Mouse (Mus musculus) embryonic facial prominence, embryonic 13.5 days (tissue): ENCODE measurements around the gene Fastkd3. TPM values are rescaled to one million over a fixed set of nuclear protein-coding genes. Genes with fewer than 3 reads are reported as not detected.

ENCODE experiments used
- ATAC-seq: fragments of 200-750 bp; cut with Nextera tagmentation; 2 replicates; pipeline ENCODE4 v1.8.0; 2017; ENCODE audit warnings: low read depth; ENCODE audit not compliant: insufficient number of reproducible peaks, insufficient read depth, low FRiP score, low TSS enrichment
- H3K27ac ChIP-seq: fragments of 300-500 bp; sonication (generic); 2 replicates; pipeline ENCODE4 v1.5.1; 2015; ENCODE audit warnings: moderate library complexity, mild to moderate bottlenecking, inconsistent platforms
- H3K27me3 ChIP-seq: fragments of 300-500 bp; sonication (generic); 2 replicates; pipeline ENCODE4 v1.6.1; 2015; ENCODE audit warnings: mild to moderate bottlenecking, inconsistent platforms
- H3K36me3 ChIP-seq: fragments of 300-500 bp; sonication (generic); 2 replicates; pipeline ENCODE4 v1.6.1; 2015; ENCODE audit warnings: mild to moderate bottlenecking, inconsistent platforms
- H3K4me1 ChIP-seq: fragments of 300-500 bp; sonication (generic); 2 replicates; pipeline ENCODE4 v1.6.1; 2015; ENCODE audit warnings: inconsistent platforms
- H3K4me2 ChIP-seq: fragments of 300-500 bp; sonication (generic); 2 replicates; pipeline ENCODE4 v1.6.1; 2015; ENCODE audit warnings: moderate library complexity, mild to moderate bottlenecking, inconsistent platforms
- H3K4me3 ChIP-seq: fragments of 300-500 bp; sonication (generic); 2 replicates; pipeline ENCODE4 v1.5.1; 2015; ENCODE audit warnings: mild to moderate bottlenecking, inconsistent platforms
- H3K9ac ChIP-seq: fragments of 300-500 bp; sonication (generic); 2 replicates; pipeline ENCODE4 v1.6.1; 2015; ENCODE audit warnings: mild to moderate bottlenecking, inconsistent platforms
- H3K9me3 ChIP-seq: fragments of 300-500 bp; sonication (generic); 2 replicates; pipeline ENCODE4 v1.6.1; 2016; ENCODE audit warnings: inconsistent platforms
- WGBS: fragments of 180-500 bp; shearing (Covaris S2); methylation state at CpG from one replicate; pipeline ENCODE4 v1.1.7; 2015; ENCODE audit warnings: mixed read lengths; 5-methylcytosine and 5-hydroxymethylcytosine counted together
- polyA plus RNA-seq: library from polyadenylated mRNA; unstranded; fragments of >200 nt; fragmentation: Nextera tagmentation; extraction: Ambion mirVana; gene quantifications from 2 replicates; pipeline ENCODE4 v1.2.1, GENCODE M21; 2015

The Fastkd3 gene
- polyA plus RNA-seq, 1 experiment from 2014 or later, result 37.3 TPM

DNA sequence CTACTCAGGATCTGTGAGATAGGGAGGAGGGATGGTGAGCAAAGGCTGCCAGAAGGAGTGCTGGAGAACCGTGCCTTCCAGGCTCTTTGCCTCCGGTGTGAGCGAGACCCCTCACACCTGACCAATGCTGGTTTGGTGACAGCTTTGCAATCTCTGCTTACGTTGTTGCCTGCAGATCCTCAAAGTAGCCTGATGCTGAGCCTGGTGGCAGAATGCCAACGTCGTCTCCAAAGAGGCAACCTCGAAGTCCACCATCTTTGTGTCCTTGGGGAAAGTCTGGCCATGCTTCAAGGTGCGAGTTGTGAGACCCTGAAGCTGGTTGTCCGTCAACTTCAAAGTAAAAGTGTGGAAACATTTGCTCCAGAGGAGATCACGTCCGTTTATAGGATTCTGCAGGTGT is 1.9 kb downstream of the Fastkd3 start:
- Histone ChIP-seq H3K4me1 (peaks cover 15% of the 10 kb centered on the region), H3K27ac (no peak overlapping the region), H3K9me3 (no peaks in the 10 kb centered on the region), H3K27me3 (no peaks in the 10 kb centered on the region), H3K36me3 (peaks cover 52% of the 10 kb centered on the region), H3K4me3 (no peak overlapping the region), H3K9ac (no peak overlapping the region), H3K4me2 (no peak overlapping the region)
- no peak for ATAC-seq
- 93% methylated on average over 11 of the region's 11 CpGs for WGBS

DNA sequence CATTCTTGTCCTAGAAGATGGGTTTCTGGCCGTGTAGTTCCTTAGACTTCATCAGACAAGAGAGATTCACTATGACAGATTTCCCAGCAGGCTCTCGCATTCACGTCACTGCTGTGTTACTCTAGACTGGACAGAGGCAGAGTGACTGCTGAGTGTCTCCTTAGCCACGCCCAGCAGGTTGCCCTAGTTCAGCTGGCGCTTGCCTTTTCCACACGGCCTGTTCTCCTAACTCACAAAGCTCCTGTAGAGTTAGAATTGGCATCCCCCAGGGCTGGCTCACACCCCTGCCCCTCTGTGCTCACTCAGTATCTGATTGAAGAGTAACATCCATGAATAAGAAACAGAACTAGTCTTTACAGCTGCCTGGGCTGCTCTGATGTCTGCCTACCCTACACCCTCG is 3.4 kb downstream of the Fastkd3 start:
- H3K9ac ChIP-seq, result no peak overlapping the region
- no peak overlapping the region for H3K4me3 ChIP-seq
- no peak for ATAC-seq
- no peaks in the 10 kb centered on the region for H3K27me3 ChIP-seq
- peaks cover 14% of the 10 kb centered on the region for H3K4me1 ChIP-seq
- H3K27ac ChIP-seq, result no peak overlapping the region
- 88% methylated on average over 7 of the region's 7 CpGs for WGBS
- H3K36me3 ChIP-seq, result peaks cover 66% of the 10 kb centered on the region
- H3K9me3 ChIP-seq, result no peaks in the 10 kb centered on the region
- H3K4me2 ChIP-seq, result no peak overlapping the region

DNA sequence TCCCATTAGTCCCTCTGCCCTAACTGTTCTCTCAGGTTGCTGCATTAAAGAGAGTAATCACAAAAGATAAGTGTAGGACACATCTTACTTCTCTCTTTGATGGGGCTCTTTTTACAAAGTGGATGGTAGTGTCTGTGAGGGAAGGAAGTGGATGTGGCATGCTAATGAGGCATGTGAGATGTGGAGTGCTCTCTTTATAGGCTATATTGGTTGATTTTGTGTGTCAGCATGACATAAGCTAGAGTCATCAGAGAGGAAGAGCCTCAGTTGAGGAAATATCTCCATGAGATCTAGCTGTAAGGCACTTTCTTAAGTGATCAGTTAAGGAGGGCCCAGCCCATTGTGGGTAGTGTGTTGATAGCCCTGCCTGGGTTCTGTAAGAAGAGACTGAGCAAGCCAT is 6.3 kb downstream of the Fastkd3 start:
- H3K27ac ChIP-seq, result no peak overlapping the region
- ATAC-seq, result no peak
- no peaks in the 10 kb centered on the region for H3K27me3 ChIP-seq
- H3K9me3 ChIP-seq, result no peaks in the 10 kb centered on the region
- H3K9ac ChIP-seq, result no peak overlapping the region
- H3K36me3 ChIP-seq, result peaks cover 94% of the 10 kb centered on the region
- no peak overlapping the region for H3K4me2 ChIP-seq
- H3K4me3 ChIP-seq, result no peak overlapping the region
- H3K4me1 ChIP-seq, result peaks cover 5% of the 10 kb centered on the region

DNA sequence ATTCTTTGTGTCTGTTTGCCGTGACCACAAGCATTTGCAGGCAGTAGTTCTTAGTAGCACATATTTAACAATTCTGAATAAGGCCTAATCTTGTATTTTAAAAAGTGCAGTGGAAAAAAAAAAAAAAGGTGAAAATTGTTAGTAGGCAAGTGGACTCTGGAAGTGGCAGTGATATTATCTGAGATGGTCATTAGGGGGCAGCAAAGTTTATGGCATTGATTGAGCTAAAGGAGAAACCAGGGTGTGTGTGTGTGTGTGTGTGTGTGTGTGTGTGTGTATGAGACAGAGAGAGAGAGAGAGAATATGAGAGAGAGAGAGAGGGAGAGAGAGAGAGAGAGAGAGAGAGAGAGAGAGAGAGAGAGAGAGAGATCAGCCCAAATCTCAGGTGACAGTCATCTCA is 11.8 kb downstream of the Fastkd3 start:
- no peak overlapping the region for H3K4me3 ChIP-seq
- H3K4me1 ChIP-seq, result no peaks in the 10 kb centered on the region
- peaks cover 44% of the 10 kb centered on the region for H3K36me3 ChIP-seq
- no peak overlapping the region for H3K4me2 ChIP-seq
- H3K9me3 ChIP-seq, result no peaks in the 10 kb centered on the region
- WGBS, result 74% methylated on average over 1 of the region's 1 CpGs
- H3K27ac ChIP-seq, result no peak overlapping the region
- no peak overlapping the region for H3K9ac ChIP-seq
- no peak for ATAC-seq
- H3K27me3 ChIP-seq, result peaks cover 9% of the 10 kb centered on the region; the same call in 1 of the 2 replicates

DNA sequence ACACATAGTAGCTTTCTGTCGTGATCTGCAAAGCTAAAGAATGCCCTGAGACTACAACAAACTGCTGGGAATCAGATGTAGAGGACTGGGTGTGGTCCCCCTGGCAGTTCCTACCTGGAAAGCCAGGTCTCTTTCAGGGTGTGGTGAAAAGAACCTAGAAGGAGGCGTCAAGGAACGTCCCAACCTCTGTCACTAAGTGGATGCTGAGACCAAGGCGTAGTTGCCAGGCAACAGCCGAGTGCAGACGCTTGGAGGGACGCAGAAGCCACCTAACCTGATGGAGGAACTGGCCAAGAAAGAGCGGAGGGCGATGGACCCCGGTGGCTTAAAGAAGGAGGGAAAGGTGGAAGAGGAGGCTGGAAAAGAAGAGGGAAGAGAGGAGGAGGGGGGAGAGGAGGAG is 15.2 kb downstream of the Fastkd3 start, which contains the start of gene 1700001L19Rik:
TSS of gene 1700001L19Rik (plus strand) at position 223 of the 400 bp plus-strand sequence.
- H3K9ac ChIP-seq, result 0 out of 2 replicates have a peak within 1 kb of the TSS, but pooled peaks have one; percentile 21
- H3K27ac ChIP-seq, result no peak within 1 kb of the TSS
- no peak for ATAC-seq
- peak within 1 kb of the TSS; percentile 18 for H3K4me3 ChIP-seq
- WGBS, result 10% methylated on average over 10 of the region's 10 CpGs
- H3K4me1 ChIP-seq, result peaks cover 6% of the 10 kb centered on the region
- no peaks in the 10 kb centered on the region for H3K9me3 ChIP-seq
- H3K36me3 ChIP-seq, result peaks cover 10% of the 10 kb centered on the region
- H3K27me3 ChIP-seq, result peaks cover 9% of the 10 kb centered on the region; the same call in 1 of the 2 replicates
- H3K4me2 ChIP-seq, result peak within 1 kb of the TSS; percentile 47

DNA sequence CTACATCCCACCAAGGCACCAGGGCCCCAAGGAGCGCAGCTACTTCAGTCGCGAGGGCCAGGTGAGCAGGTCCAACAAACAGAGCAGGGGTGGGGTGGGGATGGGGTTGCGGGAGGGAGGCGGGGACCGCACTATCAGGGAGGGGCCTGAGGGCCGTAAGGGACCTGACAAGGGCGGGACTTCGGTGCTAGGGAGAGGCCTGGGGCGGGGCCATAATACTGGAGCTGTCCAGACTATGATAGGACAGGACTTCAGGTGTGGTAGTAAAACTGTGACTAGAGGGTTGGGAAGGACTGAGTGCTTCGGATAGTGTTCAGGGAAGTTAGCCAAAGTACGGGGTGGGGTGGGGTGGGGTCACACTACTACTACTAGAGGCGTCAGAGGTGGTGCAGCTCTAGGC is 15.6 kb downstream of the Fastkd3 start:
- H3K4me3 ChIP-seq, result peak overlapping the region; percentile 18
- ATAC-seq, result no peak
- peaks cover 6% of the 10 kb centered on the region for H3K4me1 ChIP-seq
- no peaks in the 10 kb centered on the region for H3K9me3 ChIP-seq
- H3K4me2 ChIP-seq, result peak overlapping the region; percentile 47
- H3K36me3 ChIP-seq, result peaks cover 6% of the 10 kb centered on the region
- H3K27me3 ChIP-seq, result peaks cover 9% of the 10 kb centered on the region; the same call in 1 of the 2 replicates
- 0 out of 2 replicates have a peak overlapping the region, but pooled peaks have one; percentile 21 for H3K9ac ChIP-seq
- 14% methylated on average over 13 of the region's 13 CpGs for WGBS
- H3K27ac ChIP-seq, result no peak overlapping the region

DNA sequence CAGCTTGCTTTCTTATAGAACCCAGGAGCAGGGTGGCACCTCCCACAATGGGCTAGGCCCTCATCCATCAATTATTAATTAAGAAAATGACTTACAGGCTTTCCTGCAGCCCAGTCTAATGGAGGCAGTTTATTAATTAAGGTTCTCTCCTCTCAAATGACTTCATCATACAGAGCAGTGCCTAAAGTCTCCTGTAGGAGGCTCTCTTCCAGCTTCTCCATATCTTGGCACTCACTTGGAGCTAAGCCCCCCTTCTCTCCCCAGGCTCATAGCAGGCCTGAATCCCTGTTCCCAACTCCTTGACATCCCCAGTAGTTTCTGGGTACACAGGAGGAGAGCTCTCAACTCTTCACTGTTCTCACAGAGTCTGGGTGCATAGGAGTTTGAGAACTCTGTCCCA is 16.9 kb downstream of the Fastkd3 start:
- H3K27ac ChIP-seq, result no peak overlapping the region

DNA sequence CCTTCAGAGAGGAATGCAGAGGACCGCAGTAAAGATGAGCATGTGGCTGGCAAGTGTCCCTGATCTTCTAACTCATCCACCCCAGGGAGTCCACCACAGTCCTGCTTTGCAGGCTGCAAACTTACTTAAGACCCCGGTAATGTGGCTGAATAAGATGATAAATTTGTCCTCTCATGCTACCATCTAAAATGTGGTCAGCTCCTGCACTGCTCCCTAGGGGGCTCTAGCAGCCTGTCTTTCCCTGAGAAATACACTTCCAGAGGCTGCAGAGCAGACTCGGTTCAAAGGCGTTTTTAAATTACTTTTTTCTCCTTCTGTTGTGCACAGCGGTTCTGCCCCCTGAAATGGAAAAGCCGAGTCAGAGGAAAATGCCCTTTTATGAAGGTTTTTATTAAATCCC is 19.1 kb downstream of the Fastkd3 start:
- H3K9me3 ChIP-seq, result no peaks in the 10 kb centered on the region
- no peaks in the 10 kb centered on the region for H3K36me3 ChIP-seq
- no peak overlapping the region for H3K27ac ChIP-seq
- no peak overlapping the region for H3K9ac ChIP-seq
- peaks cover 9% of the 10 kb centered on the region; the same call in 1 of the 2 replicates for H3K27me3 ChIP-seq
- peaks cover 9% of the 10 kb centered on the region for H3K4me1 ChIP-seq
- no peak overlapping the region for H3K4me3 ChIP-seq
- H3K4me2 ChIP-seq, result no peak overlapping the region
- no peak for ATAC-seq
- WGBS, result 16% methylated on average over 6 of the region's 6 CpGs

More for the DNA sequence above, 16.9 kb downstream of the Fastkd3 start:
- H3K4me2 ChIP-seq, result no peak overlapping the region
- no peak for ATAC-seq
- H3K4me3 ChIP-seq, result no peak overlapping the region
- H3K4me1 ChIP-seq, result peaks cover 6% of the 10 kb centered on the region
- H3K9me3 ChIP-seq, result no peaks in the 10 kb centered on the region
- H3K27me3 ChIP-seq, result peaks cover 9% of the 10 kb centered on the region; the same call in 1 of the 2 replicates
- H3K36me3 ChIP-seq, result no peaks in the 10 kb centered on the region
- no peak overlapping the region for H3K9ac ChIP-seq

DNA sequence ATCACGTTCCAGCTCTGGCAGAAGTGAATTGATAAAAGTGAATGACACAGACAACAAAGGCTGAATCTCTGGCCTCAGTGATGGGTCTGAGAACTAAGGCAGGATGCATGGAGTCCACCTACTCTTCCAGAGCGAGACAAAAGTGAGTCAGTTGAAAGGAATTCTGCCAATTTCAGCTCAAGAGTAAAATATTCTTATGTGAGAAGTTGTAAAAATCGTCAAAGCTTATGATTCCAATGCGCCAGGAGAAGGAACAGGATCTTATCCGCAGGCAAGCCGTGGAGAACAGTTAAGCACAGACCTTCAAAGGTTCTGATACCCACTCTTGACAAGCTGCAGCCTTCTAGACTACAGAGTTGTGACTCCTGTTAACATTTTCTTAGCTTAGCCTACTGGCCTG is 21.1 kb downstream of the Fastkd3 start:
- H3K4me2 ChIP-seq, result no peak overlapping the region
- peaks cover 27% of the 10 kb centered on the region for H3K4me1 ChIP-seq
- H3K9me3 ChIP-seq, result no peaks in the 10 kb centered on the region
- no peaks in the 10 kb centered on the region for H3K36me3 ChIP-seq
- H3K27me3 ChIP-seq, result no peaks in the 10 kb centered on the region
- no peak overlapping the region for H3K27ac ChIP-seq
- ATAC-seq, result no peak
- WGBS, result 80% methylated on average over 6 of the region's 6 CpGs
- H3K9ac ChIP-seq, result no peak overlapping the region
- H3K4me3 ChIP-seq, result no peak overlapping the region

DNA sequence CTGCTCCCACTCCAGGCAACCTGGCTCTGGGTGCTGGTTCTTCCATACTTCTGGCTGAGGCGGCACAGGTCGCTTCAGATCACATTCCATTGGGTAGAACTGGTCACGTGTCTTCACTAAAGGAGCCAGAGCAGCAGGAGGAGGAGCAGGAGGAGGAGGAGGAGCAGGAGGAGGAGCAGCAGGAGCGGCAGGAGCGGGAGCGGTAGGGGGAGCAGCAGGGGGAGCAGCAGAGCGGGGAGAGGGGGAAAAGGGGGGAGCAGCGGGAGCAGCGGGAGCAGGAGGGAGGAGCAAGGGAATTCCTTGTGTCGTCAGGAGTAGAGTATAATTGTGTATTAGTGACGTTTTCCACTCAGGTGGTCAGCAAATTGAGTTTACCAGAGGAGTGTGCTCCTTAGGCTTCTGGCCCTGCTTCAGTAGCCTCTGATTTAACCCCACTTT is 23.7 kb downstream of the Fastkd3 start:
- H3K27me3 ChIP-seq, result no peaks in the 10 kb centered on the region
- peak overlapping the region; percentile 51 for H3K4me2 ChIP-seq
- WGBS, result 2% methylated on average over 11 of the region's 11 CpGs
- no peaks in the 10 kb centered on the region for H3K36me3 ChIP-seq
- H3K4me3 ChIP-seq, result peak overlapping the region; percentile 30
- no peak overlapping the region for H3K9ac ChIP-seq
- ATAC-seq, result peak; percentile 62
- no peak overlapping the region for H3K27ac ChIP-seq
- H3K9me3 ChIP-seq, result no peaks in the 10 kb centered on the region
- H3K4me1 ChIP-seq, result peaks cover 32% of the 10 kb centered on the region

DNA sequence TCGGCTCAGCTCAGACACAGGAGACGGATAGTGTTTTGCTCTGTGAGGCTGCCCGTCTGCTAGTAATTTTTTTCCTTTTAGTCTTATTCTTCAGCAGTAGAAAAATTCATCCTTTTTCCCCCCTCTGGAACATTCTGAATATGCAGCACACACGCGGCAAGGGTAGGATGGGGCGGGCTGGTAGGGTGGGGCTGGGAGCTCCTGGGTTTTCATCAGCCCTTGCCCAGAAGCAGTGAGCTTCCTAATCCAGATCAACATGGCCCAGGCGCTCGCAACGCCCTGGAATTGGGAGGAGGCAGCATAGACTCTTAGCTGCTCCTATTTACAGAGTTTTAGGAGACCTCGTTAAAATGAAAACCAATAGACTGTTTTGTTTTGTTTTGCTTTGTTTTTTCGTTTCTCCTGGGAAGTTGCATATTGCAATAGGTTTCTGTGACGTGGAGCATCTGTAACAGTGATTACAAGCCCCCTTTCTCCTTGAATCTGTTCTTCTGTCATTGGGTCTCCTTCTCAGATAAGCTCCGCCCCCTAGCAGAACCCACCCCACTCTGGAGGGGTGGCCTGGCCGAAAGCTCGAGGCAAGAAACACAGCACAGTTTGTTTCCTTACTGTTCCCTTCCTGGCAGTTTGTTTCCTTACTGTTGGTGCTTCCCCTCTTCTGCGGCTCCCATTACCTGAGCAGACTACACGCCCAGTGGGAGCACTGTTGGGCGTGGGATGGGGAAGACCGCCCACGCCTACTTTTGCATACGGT is 25.8 kb downstream of the Fastkd3 start:
- Histone ChIP-seq H3K27ac (peak overlapping the region; percentile 78), H3K4me3 (peak overlapping the region; percentile 27), H3K27me3 (no peaks in the 10 kb centered on the region), H3K4me2 (peak overlapping the region; percentile 54), H3K36me3 (no peaks in the 10 kb centered on the region), H3K4me1 (peaks cover 26% of the 10 kb centered on the region), H3K9me3 (no peaks in the 10 kb centered on the region), H3K9ac (peak overlapping the region; percentile 47; the same call in 1 of the 2 replicates)
- ATAC-seq, result peak; percentile 65; the same call in 1 of the 2 replicates
- 30% methylated on average over 21 of the region's 21 CpGs for WGBS

DNA sequence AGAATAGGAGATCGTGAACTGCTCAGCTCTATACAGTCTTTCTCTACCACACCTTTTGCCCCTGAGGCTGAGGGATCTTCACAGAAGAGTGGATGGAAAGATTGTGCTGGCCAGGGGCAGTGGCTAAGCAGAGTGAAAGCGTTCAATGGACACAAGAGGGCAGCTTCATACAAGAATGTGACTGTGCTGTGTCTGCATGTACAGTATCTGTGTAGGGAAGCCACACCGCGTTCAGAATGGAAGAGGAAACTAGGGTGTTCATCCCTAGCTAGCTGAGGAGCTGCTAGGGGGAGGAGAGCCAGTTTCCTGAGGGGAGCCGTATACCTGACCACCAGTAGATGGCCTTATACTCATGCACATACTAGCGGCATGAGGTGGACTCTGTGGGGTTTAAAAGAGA is 40.8 kb downstream of the Fastkd3 start:
- Histone ChIP-seq H3K27ac (no peak overlapping the region), H3K4me2 (no peak overlapping the region), H3K4me1 (no peaks in the 10 kb centered on the region), H3K27me3 (no peaks in the 10 kb centered on the region), H3K9me3 (no peaks in the 10 kb centered on the region), H3K9ac (no peak overlapping the region), H3K36me3 (0 out of 2 replicates have a peak, but pooled peaks cover 4% of the 10 kb centered on the region), H3K4me3 (no peak overlapping the region)
- no peak for ATAC-seq
- WGBS, result 61% methylated on average over 6 of the region's 6 CpGs
